Mouse (Mus musculus) heart, postnatal 4 days (tissue): ENCODE results near the gene Ccndbp1. TPM values are rescaled to one million over a fixed set of nuclear protein-coding genes. Genes with fewer than 3 reads are reported as not detected.
"Not testable (repeated sequence)": the region's sequence is repeated elsewhere in the genome, so short reads cannot be mapped to it uniquely, and the experiment has no call there.

Experiments used
- DNase-seq: peaks from one replicate; pipeline ENCODE4 v3.0.0; 2021
- total RNA-seq, 2 experiments: library from RNA; stranded (reverse); gene quantifications; 2 replicates each; pipeline ENCODE4 v1.2.3; 2021

Gene Ccndbp1
- total RNA-seq, 2 experiments from 2014 or later = 26.1 to 29.3 TPM

- no peak for DNase-seq
Observed at GRCm38 (mm10) chr2:121004018-121004811, 4.0 kb upstream of the Ccndbp1 start.

- DNase-seq = no peak
Observed at GRCm38 (mm10) chr2:121006986-121007385, 1.2 kb upstream of the Ccndbp1 start.

DNA sequence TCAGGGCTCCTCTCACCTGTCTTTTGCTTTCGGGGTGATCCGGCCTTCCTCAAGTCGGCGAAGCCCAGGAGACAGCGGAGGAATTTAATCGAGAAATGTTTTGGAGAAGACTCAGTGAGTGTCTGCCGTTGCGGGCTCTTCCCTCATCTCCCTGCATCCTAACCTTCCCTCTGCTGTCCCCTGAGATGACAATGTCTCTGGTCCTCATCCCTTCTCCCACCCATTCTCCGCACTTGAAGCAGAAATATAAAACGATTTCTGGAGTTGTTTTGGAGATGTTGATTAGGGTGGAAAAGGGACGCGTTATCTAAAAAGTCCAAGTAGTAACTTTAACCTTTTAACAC lies 433 bp downstream of the Ccndbp1 start:
- DNase-seq = no peak

DNA sequence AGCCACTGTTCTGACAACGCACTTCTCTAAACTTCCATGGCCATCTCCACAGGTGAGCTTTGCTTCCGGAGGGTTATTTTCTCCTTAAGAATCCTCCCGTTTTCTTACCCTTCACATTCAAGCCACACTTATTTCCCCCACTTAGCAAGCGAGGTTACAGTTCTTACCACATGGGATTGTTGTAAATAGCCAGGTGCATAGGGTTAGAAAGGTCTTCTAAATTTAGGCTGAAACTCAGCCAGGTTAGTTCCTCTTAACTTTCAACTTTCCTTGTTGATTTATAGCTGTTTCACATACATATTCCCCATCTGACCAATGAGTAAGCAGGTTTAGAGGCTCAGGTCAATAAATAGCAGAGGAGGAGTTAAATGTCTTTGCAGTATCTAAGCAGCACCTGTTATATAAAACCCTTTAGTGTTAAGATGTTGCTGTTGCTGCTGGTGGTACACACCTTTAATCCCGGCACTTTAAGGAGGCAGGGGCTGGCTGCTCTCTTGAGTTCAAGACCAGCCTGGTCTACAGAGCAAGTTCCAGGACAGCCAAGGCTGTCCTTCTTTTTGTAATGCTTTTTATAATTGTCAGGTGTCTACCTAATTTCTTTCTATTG lies 971 bp downstream of the Ccndbp1 start:
- no peak for DNase-seq

DNA sequence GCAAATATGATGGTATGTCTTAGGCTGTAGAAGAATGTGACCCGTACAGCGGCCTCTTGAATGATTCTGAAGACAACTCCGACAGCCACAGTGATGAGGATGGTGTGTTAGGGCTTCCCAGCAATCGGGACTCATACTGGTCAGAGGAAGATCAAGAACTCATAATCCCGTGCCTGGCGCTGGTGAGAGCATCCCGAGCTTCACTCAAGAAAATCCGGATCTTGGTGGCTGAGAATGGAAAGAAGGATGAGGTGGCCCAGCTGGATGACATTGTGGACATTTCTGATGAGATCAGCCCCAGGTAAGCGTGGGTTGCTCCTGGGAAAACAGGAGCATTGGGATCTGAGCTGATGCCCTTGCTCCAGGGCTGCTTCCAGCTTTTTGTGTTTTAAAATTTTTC lies 4.5 kb downstream of the Ccndbp1 start:
- no peak for DNase-seq

GRCm38 (mm10) chr2:121015507-121015906 lies 7.3 kb downstream of the Ccndbp1 start:
- DNase-seq = no peak

- no peak for DNase-seq
Observed at GRCm38 (mm10) chr2:121016226-121016625, 8.0 kb downstream of the Ccndbp1 start.

DNA sequence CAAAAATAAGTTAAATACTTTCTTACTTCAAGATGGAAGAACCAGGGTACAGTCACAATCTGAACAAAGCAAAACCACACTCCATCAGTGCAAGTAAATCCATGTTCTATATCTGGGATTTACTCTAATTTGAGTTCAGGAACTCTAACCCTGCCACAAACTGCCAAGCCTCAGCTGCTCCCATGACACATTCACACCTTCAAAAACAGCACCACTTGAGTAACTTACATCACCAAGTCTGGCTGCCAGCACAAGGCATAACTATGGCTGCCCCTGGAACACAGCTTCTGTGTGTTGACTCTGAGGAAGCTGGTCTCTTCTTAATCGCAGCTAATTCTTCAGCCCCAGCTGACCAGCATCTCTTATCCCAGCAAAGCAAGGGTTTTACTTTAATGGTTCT lies 8.9 kb downstream of the Ccndbp1 start:
- DNase-seq = no peak

DNA sequence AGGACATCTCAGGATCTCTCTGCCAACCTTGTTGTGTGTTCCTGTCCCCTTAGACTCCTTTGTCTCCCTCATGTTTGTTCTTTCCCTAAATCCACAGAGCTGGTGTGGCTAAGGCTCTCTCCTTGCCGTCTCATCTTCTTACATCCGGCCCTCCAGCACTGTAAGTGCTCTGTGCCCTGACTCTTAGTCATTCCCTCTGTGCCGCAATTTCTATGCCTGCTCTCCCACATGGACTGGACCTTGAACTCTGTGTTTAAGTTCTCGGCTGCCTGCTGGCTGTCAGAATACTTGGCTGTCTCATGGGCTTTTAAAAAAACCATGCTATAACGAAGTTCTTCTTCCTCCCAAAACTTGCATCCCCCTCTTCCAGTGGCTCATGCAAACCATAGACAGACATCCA lies 14.7 kb downstream of the Ccndbp1 start:
- no peak for DNase-seq

- no peak for DNase-seq
Observed at GRCm38 (mm10) chr2:121036733-121037341, 28.6 kb downstream of the Ccndbp1 start, which contains the start of gene Epb42. Gene Epb42 (minus strand): TSS chr2:121037072.

DNA sequence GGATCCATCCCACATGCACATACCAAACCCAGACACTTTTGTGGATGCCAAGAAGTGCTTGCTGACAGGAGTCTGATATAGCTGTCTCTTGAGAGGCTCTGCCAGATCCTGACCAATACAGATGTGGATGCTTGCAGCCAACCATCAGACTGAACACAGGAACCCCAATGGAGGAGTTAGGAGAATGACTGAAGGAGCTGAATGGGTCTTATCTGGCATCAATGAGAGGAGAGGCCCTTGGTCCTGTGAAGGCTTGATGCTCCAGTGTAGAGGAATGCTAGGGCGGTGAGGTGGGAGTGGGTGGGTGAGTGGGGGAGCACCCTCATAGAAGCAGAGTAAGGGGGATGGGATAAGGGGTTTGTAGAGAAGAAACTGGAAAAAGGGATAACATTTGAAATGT lies 30.6 kb downstream of the Ccndbp1 start:
- not testable (repeated sequence) for DNase-seq

DNA sequence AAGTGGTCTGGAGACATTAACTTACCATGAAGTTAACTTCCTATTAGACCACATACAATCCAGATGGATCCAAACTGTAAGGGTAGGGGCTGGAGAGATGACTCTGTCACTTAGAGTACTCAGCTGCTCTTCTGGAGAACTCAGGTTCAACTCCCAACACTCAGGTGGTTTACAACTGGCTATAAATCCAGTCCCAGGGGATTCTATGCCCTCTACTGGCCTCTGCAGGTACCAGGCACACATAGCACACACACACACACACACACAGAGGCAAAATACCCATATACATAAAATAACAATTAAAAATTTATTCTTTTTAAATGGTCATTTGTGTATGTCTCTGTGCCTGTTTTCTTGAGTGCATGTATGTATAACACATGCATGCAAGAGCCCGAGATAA lies 31.2 kb downstream of the Ccndbp1 start:
- DNase-seq = no peak

- DNase-seq = peak; percentile 42
Observed at GRCm38 (mm10) chr2:121041098-121041497, 32.9 kb downstream of the Ccndbp1 start.

GRCm38 (mm10) chr2:121045653-121046052 lies 37.5 kb downstream of the Ccndbp1 start:
- DNase-seq = no peak

- no peak for DNase-seq
Observed at GRCm38 (mm10) chr2:121052176-121052575, 44.0 kb downstream of the Ccndbp1 start.

- no peak for DNase-seq
Observed at GRCm38 (mm10) chr2:121054060-121054459, 45.9 kb downstream of the Ccndbp1 start.

DNA sequence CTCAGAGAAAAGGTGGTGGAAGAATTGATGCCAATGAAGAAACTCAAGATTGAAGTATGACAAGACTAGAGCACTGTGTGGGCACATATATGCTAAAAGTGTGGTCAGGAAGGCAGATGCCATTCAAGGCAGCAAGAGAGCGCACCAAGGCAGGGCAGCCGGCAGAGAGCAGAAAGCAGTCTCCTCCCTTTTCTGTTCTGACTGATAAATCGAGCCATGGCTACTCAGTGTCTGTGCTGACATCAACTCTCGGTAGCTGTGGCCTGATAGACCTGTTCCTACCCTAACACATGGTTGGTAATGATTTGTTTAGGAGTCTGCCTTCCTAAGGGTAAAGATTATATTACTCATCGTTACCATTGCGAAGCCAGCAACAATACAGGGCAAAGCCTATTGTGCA lies 47.7 kb downstream of the Ccndbp1 start:
- DNase-seq = no peak

DNA sequence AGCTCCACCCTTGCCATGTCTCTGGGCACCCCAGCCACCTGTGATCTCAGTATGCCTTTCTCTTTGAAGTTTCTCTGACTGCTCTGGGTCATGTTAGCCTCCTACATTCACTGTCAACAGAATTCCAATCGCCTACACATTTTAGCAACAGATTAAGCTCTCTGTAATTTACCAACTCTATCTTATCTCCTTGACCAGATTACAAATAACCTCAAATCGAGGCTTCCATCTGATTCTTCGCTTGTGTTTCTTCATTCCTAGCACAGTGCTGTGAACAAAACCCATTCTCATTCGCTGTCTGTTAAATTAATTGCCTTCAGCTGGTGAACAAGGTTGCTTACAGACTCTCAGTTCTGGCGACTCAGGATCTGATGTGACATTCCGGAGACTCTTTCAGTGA lies 49.8 kb downstream of the Ccndbp1 start:
- no peak for DNase-seq

GRCm38 (mm10) chr2:121061315-121061714 lies 53.1 kb downstream of the Ccndbp1 start:
- DNase-seq = no peak
